Mouse (Mus musculus): Measurements from ENCODE around the gene Mb. TPM values are rescaled to one million over a fixed set of nuclear protein-coding genes. Genes with fewer than 3 reads are reported as not detected.
A peak's percentile ranks its signal among the peaks of the same experiment; 100 is the strongest.

Gene Mb
- polyA plus RNA-seq, 1 experiment from 2014 or later: 2.5 TPM

DNA sequence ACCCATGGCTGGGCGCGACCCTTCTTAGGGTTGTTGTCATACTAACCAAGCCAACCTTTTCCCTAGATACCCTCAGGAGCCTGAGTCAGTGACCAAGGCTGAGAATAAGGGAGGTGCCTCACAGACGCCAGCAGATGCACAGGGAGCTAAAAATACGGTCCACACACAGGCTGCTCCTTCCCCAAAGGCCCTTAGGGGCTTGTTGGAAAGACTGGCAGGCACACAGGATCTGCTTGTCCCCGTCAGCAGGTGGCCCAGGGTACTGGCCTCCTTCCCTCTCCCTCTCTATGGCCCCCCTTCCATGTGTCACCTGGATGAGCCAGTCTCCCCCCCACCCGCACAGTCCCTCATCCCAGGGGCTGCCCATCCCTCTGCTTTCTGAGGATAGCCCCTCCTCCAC is 22.8 kb downstream of the Mb start:
- WGBS: 66% methylated on average over 6 of the region's 6 CpGs
- Histone ChIP-seq H3K4me3 (replicated peaks; ENCODE audit: low read length) (no peak overlapping the region), H3K4me1 (ENCODE audit: control insufficient read depth, insufficient read depth, low read length) (peaks cover 8% of the 10 kb centered on the region; the same call in 1 of the 2 replicates), H3K9ac (ENCODE audit: low read length) (no peak overlapping the region), H3K27ac (ENCODE audit: low read length) (no peak overlapping the region; the same call in 1 of the 2 replicates), H3K27me3 (ENCODE audit: control insufficient read depth, insufficient read depth, low read length) (no peaks in the 10 kb centered on the region), H3K36me3 (ENCODE audit: control insufficient read depth, insufficient read depth, low read length) (no peaks in the 10 kb centered on the region), H3K4me2 (ENCODE audit: low read depth, low read length) (no peak overlapping the region), H3K9me3 (replicated peaks; ENCODE audit: control insufficient read depth, low read length) (no peaks in the 10 kb centered on the region)
- ATAC-seq (ENCODE audit: insufficient read depth, low FRiP score): no peak

- ATAC-seq (ENCODE audit: insufficient read depth, low FRiP score): no peak
- Histone ChIP-seq H3K27me3 (ENCODE audit: control insufficient read depth, insufficient read depth, low read length) (no peaks in the 10 kb centered on the region), H3K9me3 (replicated peaks; ENCODE audit: control insufficient read depth, low read length) (no peaks in the 10 kb centered on the region), H3K27ac (ENCODE audit: low read length) (no peak overlapping the region), H3K4me3 (replicated peaks; ENCODE audit: low read length) (no peak overlapping the region), H3K4me1 (ENCODE audit: control insufficient read depth, insufficient read depth, low read length) (peaks cover 8% of the 10 kb centered on the region; the same call in 1 of the 2 replicates), H3K36me3 (ENCODE audit: control insufficient read depth, insufficient read depth, low read length) (no peaks in the 10 kb centered on the region), H3K9ac (ENCODE audit: low read length) (no peak overlapping the region), H3K4me2 (ENCODE audit: low read depth, low read length) (no peak overlapping the region)
- 87% methylated on average over 3 of the region's 3 CpGs for WGBS
Observed at GRCm38 (mm10) chr15:77027117-77027516, 23.4 kb downstream of the Mb start.

- H3K36me3 ChIP-seq (ENCODE audit: control insufficient read depth, insufficient read depth, low read length): no peaks in the 10 kb centered on the region
- H3K4me3 ChIP-seq (replicated peaks; ENCODE audit: low read length): no peak overlapping the region
- H3K9ac ChIP-seq (ENCODE audit: low read length): no peak overlapping the region
- no peak overlapping the region for H3K27ac ChIP-seq (ENCODE audit: low read length)
- WGBS: 67% methylated on average over 5 of the region's 5 CpGs
- no peaks in the 10 kb centered on the region for H3K27me3 ChIP-seq (ENCODE audit: control insufficient read depth, insufficient read depth, low read length)
- no peaks in the 10 kb centered on the region for H3K9me3 ChIP-seq (replicated peaks; ENCODE audit: control insufficient read depth, low read length)
- H3K4me1 ChIP-seq (ENCODE audit: control insufficient read depth, insufficient read depth, low read length): peaks cover 8% of the 10 kb centered on the region; the same call in 1 of the 2 replicates
- H3K4me2 ChIP-seq (ENCODE audit: low read depth, low read length): no peak overlapping the region
- no peak for ATAC-seq (ENCODE audit: insufficient read depth, low FRiP score)
Observed at GRCm38 (mm10) chr15:77025884-77026583, 24.4 kb downstream of the Mb start.

GRCm38 (mm10) chr15:77022401-77022957 is 28.0 kb downstream of the Mb start:
- H3K27me3 ChIP-seq (ENCODE audit: control insufficient read depth, insufficient read depth, low read length): no peaks in the 10 kb centered on the region
- H3K4me3 ChIP-seq (replicated peaks; ENCODE audit: low read length): no peak overlapping the region
- ATAC-seq (ENCODE audit: insufficient read depth, low FRiP score): no peak
- no peak overlapping the region for H3K9ac ChIP-seq (ENCODE audit: low read length)
- 71% methylated on average over 5 of the region's 5 CpGs for WGBS
- H3K27ac ChIP-seq (ENCODE audit: low read length): peak overlapping the region; percentile 9; the same call in 1 of the 2 replicates
- no peaks in the 10 kb centered on the region for H3K36me3 ChIP-seq (ENCODE audit: control insufficient read depth, insufficient read depth, low read length)
- no peaks in the 10 kb centered on the region for H3K9me3 ChIP-seq (replicated peaks; ENCODE audit: control insufficient read depth, low read length)
- no peaks in the 10 kb centered on the region for H3K4me1 ChIP-seq (ENCODE audit: control insufficient read depth, insufficient read depth, low read length)
- H3K4me2 ChIP-seq (ENCODE audit: low read depth, low read length): no peak overlapping the region

DNA sequence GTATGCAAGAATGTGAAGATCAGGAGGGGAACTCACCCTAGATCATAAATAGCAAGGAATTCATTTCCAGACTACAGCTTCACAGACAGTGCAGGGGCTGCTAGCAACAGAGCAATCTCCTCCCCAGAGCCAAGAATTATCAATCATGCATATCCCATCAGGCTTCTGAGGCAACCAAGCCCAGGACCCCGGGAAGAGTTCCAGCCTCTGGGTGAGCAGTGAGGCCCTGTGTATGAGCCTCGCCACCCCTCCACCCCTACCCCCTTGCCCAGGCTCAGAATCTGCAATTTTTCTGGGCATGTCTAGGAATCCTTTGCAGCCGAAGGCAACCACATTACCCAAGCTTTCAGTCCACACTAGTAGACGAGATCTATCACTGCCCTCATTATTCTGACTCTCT is 28.6 kb downstream of the Mb start:
- H3K4me2 ChIP-seq (ENCODE audit: low read depth, low read length): no peak overlapping the region
- H3K9me3 ChIP-seq (replicated peaks; ENCODE audit: control insufficient read depth, low read length): no peaks in the 10 kb centered on the region
- H3K9ac ChIP-seq (ENCODE audit: low read length): no peak overlapping the region
- 69% methylated on average over 4 of the region's 4 CpGs for WGBS
- no peak overlapping the region for H3K4me3 ChIP-seq (replicated peaks; ENCODE audit: low read length)
- H3K36me3 ChIP-seq (ENCODE audit: control insufficient read depth, insufficient read depth, low read length): no peaks in the 10 kb centered on the region
- 0 out of 2 replicates have a peak, but pooled peaks have one; percentile 31 for ATAC-seq (ENCODE audit: insufficient read depth, low FRiP score)
- H3K27ac ChIP-seq (ENCODE audit: low read length): no peak overlapping the region
- H3K4me1 ChIP-seq (ENCODE audit: control insufficient read depth, insufficient read depth, low read length): no peaks in the 10 kb centered on the region
- no peaks in the 10 kb centered on the region for H3K27me3 ChIP-seq (ENCODE audit: control insufficient read depth, insufficient read depth, low read length)

- ATAC-seq (ENCODE audit: insufficient read depth, low FRiP score): no peak
- no peak overlapping the region for H3K4me2 ChIP-seq (ENCODE audit: low read depth, low read length)
- no peaks in the 10 kb centered on the region for H3K36me3 ChIP-seq (ENCODE audit: control insufficient read depth, insufficient read depth, low read length)
- H3K9me3 ChIP-seq (replicated peaks; ENCODE audit: control insufficient read depth, low read length): no peaks in the 10 kb centered on the region
- H3K27ac ChIP-seq (ENCODE audit: low read length): no peak overlapping the region
- no peak overlapping the region for H3K9ac ChIP-seq (ENCODE audit: low read length)
- H3K4me1 ChIP-seq (ENCODE audit: control insufficient read depth, insufficient read depth, low read length): no peaks in the 10 kb centered on the region
- 93% methylated on average over 3 of the region's 3 CpGs for WGBS
- H3K27me3 ChIP-seq (ENCODE audit: control insufficient read depth, insufficient read depth, low read length): no peaks in the 10 kb centered on the region
- no peak overlapping the region for H3K4me3 ChIP-seq (replicated peaks; ENCODE audit: low read length)
Observed at GRCm38 (mm10) chr15:77021056-77021455, 29.4 kb downstream of the Mb start.

DNA sequence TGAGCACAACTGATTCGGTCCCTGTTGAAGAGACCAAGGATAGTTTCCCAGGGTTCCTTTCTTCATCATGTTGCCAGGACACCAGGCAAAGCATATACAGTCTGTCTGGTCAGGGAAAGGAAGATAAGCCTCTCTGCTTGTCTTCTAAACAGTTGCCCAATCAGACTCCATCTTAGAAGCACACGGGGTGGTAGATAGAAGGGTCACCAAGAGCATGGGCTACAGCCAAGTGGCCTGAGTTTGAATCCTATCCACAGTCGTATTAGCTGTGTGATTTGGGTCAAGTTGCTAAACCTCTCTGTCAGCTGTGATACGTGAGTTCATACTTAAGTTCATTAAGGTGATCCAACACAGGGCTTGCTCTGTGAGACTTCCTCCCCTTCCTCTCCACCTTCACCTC is 30.3 kb downstream of the Mb start:
- Histone ChIP-seq H3K27me3 (ENCODE audit: control insufficient read depth, insufficient read depth, low read length) (no peaks in the 10 kb centered on the region), H3K4me1 (ENCODE audit: control insufficient read depth, insufficient read depth, low read length) (no peaks in the 10 kb centered on the region), H3K36me3 (ENCODE audit: control insufficient read depth, insufficient read depth, low read length) (no peaks in the 10 kb centered on the region), H3K4me3 (replicated peaks; ENCODE audit: low read length) (no peak overlapping the region), H3K4me2 (ENCODE audit: low read depth, low read length) (no peak overlapping the region), H3K9ac (ENCODE audit: low read length) (no peak overlapping the region), H3K27ac (ENCODE audit: low read length) (no peak overlapping the region), H3K9me3 (replicated peaks; ENCODE audit: control insufficient read depth, low read length) (no peaks in the 10 kb centered on the region)
- WGBS: 83% methylated on average over 4 of the region's 4 CpGs
- no peak for ATAC-seq (ENCODE audit: insufficient read depth, low FRiP score)

GRCm38 (mm10) chr15:77019533-77019932 is 30.9 kb downstream of the Mb start:
- no peak overlapping the region for H3K9ac ChIP-seq (ENCODE audit: low read length)
- WGBS: 77% methylated on average over 7 of the region's 7 CpGs

DNA sequence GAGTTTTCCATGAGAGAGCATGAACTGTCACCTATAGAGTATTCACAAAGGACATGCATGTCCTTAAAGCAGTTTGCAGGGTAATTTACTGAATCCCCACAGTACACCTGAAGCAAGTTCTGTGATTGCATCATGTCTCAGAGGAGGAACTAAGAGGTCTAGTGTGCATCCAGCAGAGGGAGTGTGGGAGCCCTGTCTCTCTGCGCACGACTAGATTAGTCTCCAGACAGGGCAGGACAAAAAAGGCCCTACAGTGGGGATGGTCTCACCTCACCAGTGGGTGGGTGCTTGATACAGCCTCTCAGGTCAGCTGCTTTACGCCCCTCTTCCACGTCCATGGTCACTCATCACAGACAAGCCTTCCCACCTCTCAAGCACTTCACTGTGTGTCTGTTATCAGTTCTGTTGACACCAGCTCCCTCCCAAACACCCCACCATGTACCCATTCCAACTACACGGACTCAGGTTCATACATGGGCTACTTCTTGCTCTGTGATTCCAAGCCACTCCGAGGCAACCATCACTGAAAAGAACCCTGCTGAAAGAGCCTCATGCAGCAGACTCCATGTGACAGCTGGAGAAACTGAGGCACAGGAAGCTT is 31.6 kb downstream of the Mb start:
- ATAC-seq (ENCODE audit: insufficient read depth, low FRiP score): no peak
- Histone ChIP-seq H3K4me2 (ENCODE audit: low read depth, low read length) (no peak overlapping the region), H3K4me1 (ENCODE audit: control insufficient read depth, insufficient read depth, low read length) (peaks cover 6% of the 10 kb centered on the region), H3K9me3 (replicated peaks; ENCODE audit: control insufficient read depth, low read length) (no peaks in the 10 kb centered on the region), H3K9ac (ENCODE audit: low read length) (no peak overlapping the region), H3K4me3 (replicated peaks; ENCODE audit: low read length) (no peak overlapping the region), H3K27me3 (ENCODE audit: control insufficient read depth, insufficient read depth, low read length) (no peaks in the 10 kb centered on the region), H3K36me3 (ENCODE audit: control insufficient read depth, insufficient read depth, low read length) (no peaks in the 10 kb centered on the region), H3K27ac (ENCODE audit: low read length) (no peak overlapping the region)
- WGBS: 57% methylated on average over 6 of the region's 6 CpGs

More at GRCm38 (mm10) chr15:77019533-77019932, 30.9 kb downstream of the Mb start:
- Histone ChIP-seq H3K4me1 (ENCODE audit: control insufficient read depth, insufficient read depth, low read length) (no peaks in the 10 kb centered on the region), H3K4me3 (replicated peaks; ENCODE audit: low read length) (no peak overlapping the region), H3K9me3 (replicated peaks; ENCODE audit: control insufficient read depth, low read length) (no peaks in the 10 kb centered on the region), H3K27ac (ENCODE audit: low read length) (no peak overlapping the region), H3K4me2 (ENCODE audit: low read depth, low read length) (no peak overlapping the region), H3K27me3 (ENCODE audit: control insufficient read depth, insufficient read depth, low read length) (no peaks in the 10 kb centered on the region), H3K36me3 (ENCODE audit: control insufficient read depth, insufficient read depth, low read length) (no peaks in the 10 kb centered on the region)
- ATAC-seq (ENCODE audit: insufficient read depth, low FRiP score): no peak

Data from stomach, embryonic 16.5 days (tissue).